Mouse (Mus musculus): Measurements from ENCODE around the gene Stag3.

GRCm38 (mm10) chr5:138258078-138258477, 22.0 kb upstream of the Stag3 start:
- no peak for TF ChIP-seq GATA1 (IDR thresholded peaks at IDR 0.05; ENCODE audit: low read length)
- TF ChIP-seq TAL1 (IDR thresholded peaks at IDR 0.05; ENCODE audit: low read length), result no peak
